Mouse (Mus musculus) thymus, adult 2 months (tissue): ENCODE results near the gene Dcaf4.

Source experiments
- CTCF ChIP-seq: fragments of 200-500 bp; IDR thresholded peaks from 2 replicates; pipeline ENCODE4 v1.5.1; 2012; ENCODE audit warnings: mild to moderate bottlenecking, control low read depth, low read length, moderate library complexity, borderline replicate concordance; ENCODE audit not compliant: control insufficient read depth, poor library complexity, insufficient read depth; ENCODE audit errors: extremely low read depth
- POLR2A ChIP-seq: fragments of 200-500 bp; IDR thresholded peaks from 2 replicates; pipeline ENCODE4 v1.6.1; 2012; ENCODE audit warnings: mild to moderate bottlenecking, low read length, control low read depth, moderate library complexity; ENCODE audit not compliant: control insufficient read depth, poor library complexity, insufficient read depth; ENCODE audit errors: extremely low read depth

GRCm38 (mm10) chr12:83485911-83486670 lies 34.2 kb upstream of the Dcaf4 start:
- TF ChIP-seq CTCF (no peak), POLR2A (no peak)
